Mouse (Mus musculus) B cell, adult 2 months (primary cell): ENCODE measurements around the gene Pcsk6.
"Not testable (repeated sequence)": the region's sequence is repeated elsewhere in the genome, so short reads cannot be mapped to it uniquely, and the experiment has no call there.

Source experiments
- DNase-seq, 2 experiments: peaks; one replicate each; pipeline ENCODE4 v3.0.0; 2022

The Pcsk6 gene

DNA sequence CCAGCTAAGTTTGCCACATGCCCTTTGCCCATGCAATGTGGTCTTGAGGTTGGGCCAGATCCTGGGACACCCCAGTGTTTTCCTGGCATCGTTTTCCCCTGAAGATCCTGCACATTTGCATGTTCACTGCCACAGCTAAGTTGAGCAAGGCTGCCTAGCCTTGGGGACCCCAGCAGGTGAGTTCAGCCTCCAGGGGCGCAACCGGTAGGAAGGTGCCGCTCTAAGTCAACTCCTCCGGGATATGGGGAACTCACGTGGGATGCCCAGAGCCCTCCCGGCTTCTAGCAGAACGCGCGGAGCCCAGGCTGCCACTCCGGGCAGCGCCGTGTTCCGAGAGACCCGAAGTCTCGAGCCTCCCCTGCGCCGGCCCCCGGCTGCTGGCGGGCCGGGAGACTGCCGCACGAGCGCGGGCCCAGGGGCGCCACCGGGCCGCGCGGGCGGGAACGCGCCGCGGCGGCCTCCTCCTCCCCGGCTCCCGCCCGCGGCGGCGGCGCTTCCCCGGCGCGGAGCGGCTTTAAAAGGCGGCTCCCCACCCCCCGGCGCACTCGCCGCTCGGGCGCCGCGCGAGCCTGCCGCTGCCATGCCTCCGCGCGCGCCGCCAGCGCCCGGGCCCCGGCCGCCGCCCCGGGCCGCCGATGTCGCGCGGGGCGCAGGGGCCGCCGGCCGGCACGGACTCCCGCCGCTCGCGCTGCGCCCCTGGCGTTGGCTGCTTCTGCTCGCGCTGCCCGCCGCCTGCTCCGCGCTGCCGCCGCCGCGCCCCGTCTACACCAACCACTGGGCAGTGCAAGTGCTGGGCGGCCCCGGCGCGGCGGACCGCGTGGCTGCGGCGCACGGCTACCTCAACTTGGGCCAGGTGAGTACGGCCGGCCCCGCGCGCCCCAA lies at the start of gene Pcsk6:
Gene Pcsk6, plus strand, starts transcription at position 144 of the 882 bp plus-strand sequence.
- no peak for DNase-seq

DNA sequence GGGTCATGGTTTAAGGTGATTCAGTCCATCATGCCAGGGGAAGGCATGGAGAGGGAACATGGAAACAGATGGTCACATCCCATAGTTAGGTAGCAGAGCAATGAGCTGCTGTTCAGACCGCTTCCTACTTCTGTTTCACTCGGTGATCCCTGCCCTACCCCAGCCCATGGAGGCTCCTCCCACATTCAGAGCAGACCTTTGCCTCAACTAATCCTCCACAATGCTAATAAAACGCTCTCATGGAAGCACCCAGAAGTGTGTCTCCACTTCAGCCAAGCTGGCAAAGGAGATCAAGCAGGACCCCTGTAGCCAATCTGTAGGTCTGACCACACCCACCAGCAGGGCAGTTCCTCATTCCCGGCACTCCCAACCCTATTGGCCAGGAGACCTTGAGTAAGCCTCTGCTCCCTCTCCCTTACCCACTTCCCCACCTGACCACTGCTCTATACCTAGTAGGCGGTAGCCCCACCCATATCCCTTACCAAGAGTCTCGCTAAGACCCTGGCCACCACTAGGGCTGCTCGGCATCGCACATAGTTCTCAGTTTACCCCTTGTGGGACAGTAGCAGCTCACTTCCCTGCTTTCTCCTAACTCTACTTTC lies 47.8 kb upstream of the Pcsk6 start:
- DNase-seq = no peak

DNA sequence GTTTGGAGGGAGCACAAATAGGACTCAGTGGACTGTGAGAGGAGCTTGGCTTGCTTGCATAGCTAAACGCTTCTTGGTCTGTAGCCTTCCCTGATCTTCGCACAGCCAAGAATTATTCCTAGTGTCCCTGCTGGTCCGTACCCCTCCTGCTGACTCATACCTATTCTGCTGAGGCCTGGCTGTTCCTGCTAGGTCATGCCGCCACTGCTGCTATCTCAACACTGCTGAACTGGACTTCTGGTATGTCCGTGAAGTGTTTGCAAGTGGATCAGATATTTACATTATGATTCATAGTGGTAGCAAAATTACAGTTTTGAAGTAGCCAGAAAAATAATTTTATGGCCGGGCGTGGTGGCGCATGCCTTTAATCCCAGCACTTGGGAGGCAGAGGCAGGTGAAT lies 44.0 kb upstream of the Pcsk6 start:
- DNase-seq = no peak

DNA sequence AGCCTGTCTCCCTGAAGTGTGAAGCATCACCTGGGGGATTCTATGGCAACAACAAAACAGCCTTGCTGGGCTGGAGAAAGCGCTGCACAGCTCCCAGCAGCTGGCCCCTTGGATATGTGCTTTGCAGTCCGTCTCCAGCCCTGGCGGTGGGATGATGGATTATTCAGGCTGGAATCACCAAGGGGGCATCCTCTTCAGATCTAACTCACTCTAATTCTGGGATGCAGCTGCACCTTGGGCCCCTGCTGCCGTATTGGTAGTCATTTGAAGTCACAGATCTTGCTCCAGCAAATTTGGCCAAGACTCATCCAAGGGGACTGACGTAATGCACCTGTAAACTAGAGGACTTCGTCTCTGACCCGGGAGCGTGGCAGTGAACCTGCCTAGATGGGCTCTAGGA lies 41.1 kb upstream of the Pcsk6 start:
- no peak for DNase-seq

DNA sequence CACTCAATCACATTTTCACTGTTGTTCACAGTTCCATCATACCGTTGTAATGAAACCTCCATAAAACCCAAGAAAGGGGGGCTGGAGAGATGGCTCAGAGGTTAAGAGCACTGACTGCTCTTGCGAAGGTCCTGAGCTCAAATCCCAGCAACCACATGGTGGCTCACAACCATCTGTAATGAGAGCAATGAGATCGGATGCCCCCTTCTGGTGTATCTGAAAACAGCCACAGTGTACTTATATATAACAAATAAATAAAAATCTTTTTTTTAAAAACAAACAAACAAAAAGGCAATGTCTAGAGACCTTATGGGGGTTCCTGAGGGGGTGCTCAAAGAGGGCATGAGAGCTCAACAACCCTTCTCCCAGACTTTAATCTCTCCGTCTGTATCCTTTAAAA lies 39.6 kb upstream of the Pcsk6 start:
- DNase-seq = not testable (repeated sequence)

DNA sequence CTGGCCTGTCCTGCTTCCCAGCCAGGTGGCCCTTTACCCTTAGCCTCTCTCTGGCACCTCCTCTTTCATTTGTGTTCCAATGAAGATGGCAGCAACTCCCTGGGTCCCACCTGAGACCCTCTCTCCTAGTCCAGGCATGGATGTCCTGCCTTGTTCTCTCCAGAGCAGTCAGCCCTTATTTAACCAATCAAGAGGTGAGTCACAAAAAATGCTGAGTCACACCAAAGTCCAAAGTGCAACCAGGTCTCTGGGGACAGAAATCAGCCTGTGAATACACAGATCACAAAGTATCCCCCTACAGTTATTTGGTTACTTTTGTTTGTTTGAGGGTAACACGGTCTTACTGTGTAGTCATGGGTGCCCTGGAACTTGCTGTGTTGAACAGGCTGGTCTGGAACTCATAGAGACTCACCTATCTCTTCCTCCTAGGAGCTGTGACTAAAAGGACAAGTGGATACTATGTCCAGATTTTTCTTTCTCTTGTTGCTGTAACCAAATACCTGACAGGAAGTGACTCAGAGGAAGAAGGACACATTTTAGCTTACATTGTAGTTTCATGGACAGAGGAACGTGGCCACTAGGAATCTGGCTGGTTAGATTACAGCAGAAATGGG lies 38.9 kb upstream of the Pcsk6 start:
- no peak for DNase-seq

DNA sequence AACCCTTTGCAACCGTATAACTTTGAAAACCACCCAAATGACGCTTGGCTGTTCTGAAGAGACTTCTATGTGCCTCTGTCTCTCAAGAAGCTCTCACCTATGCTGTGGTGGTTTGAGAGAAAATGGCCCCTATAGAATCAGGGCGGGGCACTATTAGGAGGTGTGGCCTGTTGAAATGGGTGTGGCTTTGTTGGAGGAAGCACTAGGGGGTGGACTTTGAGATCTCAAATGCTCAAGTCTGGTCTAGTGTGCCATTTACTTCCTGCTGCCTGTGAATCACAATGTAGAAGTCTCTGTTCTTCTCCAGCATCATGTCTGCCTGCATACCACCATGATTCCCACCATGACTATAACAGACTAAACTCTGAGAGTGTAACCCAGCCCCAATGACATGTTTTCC lies 21.8 kb upstream of the Pcsk6 start:
- DNase-seq = no peak

DNA sequence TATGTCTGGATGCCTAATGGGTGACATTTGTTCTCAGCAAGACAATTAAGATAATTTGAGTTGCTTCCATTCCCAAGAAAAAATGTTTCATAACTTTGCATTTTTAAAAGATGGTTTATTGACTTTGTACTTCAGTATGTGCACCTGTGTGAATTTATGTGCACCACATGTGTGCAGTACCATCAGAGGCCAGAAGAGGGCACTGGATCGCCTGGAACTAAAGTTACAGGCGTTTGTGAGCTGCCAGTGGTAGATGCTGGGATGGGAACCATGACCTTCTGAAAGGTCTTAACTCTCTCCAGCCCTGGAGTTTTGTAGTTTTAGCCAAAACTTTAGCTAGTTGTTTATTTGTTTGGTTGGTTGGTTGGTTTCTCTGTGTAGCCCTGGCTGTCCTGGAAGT lies 18.3 kb upstream of the Pcsk6 start:
- no peak for DNase-seq

DNA sequence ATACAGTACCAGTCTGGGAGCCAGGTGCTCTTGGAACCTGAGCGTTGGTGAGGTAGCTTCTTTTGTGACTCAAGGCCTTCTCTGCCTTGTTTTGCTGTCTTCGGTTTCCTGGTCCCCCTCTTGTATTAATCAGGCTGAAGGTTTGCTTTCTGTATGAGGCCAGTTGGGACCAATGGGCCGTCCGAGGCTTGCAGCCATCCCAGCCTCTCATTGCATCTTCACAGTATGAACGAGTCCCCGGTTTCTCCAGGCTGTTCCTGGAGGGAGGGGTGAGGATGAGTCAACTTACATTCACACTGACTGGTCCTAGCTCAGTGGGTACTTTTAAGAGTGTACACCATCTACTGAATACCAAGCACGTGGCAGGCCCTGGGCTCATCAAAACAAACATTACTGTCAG lies 553 bp upstream of the Pcsk6 start:
- no peak for DNase-seq

DNA sequence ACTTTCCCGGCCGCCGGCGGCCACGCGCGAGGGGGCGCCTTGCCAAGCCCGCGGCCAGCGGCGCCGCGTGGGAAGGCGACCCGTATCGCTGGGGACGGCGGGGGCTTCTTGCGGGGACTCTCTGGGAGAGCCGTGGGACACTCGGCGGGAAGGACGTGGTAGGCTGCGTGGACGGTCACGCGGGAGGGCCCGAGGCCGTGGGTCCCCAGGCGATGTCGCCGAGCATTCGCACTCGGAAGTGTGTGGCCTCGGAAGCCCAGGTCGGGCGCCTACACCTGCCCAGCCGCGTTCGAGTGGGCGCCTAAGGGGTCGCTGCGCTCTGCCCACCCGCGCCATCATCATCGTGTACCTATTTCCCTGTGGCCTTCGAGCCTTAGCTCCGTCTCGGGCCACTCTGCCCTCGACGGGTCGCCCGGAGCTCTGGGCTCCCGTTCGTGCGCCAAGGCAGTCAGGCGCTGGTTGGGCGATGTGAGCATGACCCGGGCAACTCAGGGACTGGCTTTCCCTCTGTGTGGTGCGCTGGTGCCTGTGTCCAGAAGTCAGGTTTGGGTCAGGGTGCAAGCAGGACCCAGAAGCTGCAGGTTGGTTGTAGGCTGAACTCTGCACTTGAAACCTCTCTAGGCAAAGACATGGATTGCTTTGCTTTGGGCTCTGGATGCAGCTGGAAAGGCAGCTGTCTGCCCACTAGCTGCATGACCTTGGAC lies 1.1 kb downstream of the Pcsk6 start:
- DNase-seq = no peak

DNA sequence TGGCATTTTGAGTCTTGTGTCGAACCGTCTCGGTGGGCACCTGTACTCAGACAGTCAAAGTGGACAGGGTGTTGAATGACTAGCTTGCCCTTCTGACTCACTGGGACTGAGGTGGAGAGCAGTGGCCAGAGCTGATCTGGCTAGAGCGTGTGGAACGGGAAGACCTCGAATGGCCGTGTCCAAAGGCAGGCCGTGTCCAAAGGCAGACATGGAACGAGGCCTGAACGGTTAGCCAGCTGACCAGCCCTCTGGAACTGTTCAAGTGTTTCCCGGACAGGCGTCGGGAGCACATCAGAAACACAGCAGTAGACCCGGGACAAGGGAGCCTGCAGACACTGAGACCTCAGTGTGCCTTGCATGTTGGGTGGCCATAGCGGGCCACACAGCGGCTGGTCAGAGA lies 7.6 kb downstream of the Pcsk6 start:
- no peak for DNase-seq

DNA sequence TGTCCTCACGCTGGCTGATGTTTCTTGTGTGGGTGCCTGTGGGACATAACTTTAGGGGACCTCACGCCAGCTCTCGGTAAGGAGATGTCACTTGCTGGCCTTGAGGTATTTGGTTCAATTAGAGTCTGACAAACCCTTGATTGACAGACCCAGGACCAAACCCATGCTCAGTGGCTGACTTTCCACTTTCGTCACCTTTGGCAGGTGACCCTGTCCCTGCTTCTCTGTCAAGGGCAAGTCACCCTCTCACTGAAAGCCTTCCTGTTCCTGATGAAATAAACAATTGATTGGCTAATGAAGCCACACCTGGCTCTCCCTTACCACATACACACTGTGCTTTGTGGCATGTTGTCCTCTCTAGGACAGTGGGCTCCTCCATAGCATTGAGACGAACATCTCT lies 8.3 kb downstream of the Pcsk6 start:
- DNase-seq = no peak

DNA sequence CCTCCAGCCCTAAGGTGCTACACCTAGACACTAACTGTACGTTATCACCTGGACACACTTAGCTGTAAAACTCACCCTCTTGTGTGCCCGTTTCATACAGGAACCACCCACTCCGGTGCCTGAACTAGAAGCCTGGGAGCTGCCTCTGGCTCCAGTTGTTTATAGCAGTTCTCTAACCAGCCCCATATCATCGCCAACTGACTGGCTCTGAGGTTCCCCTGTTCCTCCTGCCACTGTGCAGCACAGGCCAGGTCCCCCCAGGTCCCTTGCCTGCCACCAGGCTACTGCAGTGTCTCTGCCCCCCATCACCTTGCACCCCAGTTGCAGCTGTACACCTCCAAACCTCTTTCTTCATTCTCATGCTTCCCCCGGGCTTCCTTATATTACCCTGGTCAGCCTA lies 8.7 kb downstream of the Pcsk6 start:
- DNase-seq = no peak

DNA sequence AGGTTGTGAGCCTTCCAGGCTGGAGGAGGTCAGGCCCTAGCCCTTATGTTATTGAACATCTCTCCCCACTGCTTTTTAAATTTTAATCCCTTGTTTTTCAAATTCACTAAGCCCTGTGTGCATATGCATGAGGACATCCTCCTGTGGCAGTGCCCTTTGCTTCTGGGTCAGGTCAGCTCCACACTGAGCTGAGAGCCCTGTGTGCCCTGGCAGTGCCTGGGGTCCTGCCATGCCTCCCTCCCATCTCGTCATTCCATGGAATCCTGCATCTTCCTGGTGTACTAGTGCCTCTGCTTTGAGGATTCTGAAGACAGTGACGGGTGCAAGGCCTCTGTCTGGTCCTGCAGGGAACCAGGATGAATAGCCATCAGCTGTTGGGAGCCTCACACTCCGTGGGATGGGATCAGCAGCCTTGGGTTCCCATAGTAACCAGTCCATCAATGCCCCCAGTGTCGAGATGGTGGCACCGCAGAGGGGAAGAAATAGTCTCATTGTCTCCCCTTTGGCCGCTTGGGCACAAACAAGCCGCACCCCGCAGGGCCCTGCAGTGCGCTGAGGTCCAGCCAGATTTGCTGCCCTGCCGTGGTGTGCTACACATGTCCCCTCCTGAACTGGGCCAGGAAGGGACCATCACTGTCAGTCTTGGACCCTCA lies 9.5 kb downstream of the Pcsk6 start:
- DNase-seq = no peak

DNA sequence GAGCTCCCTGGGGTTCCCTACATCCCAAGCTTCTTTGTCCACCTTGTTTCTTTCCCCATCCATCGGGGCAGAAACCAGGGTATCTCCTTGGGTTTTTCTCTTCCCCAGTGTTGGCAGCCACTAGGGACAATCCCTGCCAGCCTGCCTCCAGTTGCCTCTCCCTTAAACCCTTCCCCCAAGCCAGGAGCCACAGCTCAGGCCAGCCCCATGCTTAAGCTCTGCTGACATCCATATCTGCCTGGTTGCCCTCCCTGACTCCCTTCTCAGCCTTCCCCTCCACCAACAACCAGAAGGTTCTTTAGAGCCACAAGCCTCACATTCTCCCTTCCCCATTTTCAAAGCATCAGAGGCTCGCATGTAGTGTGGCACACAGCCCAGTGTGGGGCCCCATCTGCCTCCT lies 10.3 kb downstream of the Pcsk6 start:
- no peak for DNase-seq

DNA sequence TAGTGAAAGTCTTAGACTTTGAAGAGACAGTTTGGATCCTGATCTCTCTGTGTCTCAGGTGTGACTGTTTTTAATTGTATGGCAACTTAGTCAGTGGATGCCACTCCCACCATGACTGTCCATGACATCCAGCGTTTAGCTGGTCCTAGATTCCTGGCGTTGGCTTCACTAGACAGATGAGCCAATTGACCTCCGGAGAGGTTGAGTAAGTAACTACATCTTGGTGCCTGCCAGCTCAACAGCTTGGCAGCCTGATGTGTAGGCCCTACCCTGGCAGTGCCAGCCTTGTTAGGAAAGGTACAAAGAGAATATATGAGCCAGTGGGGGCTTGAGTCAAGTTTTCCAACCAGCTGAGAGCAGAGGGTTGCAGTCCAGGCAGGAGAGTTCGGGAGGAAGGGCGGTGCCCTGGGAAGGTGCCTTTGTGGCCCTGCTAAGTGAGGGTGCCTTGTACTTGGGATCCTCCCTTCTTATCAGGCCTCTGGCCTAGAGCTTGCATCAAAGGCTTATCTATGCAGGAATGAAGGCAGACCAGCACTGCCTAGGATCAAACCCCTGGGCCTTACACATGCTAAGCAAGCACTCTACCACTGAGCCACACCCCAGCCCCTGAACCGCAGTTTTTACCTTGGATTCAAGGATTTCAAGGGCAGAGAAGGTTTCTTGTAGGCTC lies 11.8 kb downstream of the Pcsk6 start:
- DNase-seq = no peak

DNA sequence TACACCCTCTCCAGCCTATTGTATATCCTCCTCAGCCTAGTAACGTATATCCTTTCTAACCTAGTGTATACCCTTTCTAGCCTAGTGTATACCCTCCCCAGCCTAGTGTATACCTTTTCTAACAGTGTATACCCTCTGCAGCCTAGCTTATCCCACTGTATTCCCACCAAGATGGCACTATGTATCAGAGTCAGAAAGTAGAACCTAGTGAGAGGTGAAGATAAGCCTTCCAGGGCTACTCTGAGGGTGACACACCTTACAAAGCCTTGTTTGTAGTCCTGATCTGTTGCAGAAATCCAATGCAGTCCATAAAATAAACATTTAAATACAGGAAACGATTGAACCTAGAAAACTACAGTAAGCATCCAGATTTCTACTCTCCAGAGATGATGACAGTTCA lies 12.4 kb downstream of the Pcsk6 start:
- DNase-seq = no peak

DNA sequence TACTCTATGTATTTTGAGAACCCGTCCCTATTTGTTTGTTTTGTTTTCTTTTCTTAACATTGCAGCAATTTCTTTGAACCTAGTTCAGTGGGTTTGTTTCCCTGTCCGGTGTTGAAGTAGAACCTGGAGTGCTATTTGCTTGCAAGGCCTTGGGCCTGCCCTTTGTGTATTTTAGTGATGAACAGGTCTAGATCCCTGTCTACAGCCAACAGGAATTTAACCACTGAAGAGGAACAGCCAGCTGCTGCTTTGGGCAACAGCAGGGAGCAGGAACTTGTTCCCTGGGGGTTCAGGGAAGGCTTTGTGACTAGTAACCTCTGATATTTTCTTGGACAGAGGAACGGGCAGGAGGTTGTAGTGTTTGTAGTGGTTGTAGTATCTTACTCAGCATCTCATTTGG lies 15.1 kb downstream of the Pcsk6 start:
- DNase-seq = no peak

DNA sequence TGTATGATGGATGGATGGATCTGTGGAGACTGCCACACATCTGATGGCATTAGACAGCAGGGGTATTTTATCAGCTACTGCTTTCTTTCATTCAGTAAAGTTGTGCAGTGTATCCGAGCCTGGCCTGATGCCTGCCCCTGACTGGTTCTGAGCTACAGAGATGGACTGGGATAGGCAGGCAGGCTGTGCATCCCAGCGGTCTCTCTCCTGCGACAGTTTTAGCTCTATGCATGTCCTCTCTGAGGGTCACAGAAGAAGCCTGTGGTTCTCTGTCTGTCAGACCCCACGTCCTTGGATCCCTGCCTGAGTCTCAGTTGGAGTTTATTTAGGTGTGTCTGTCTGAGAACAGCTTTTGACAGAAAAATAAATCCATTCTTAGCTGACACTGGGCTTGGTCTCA lies 16.7 kb downstream of the Pcsk6 start:
- DNase-seq = no peak

DNA sequence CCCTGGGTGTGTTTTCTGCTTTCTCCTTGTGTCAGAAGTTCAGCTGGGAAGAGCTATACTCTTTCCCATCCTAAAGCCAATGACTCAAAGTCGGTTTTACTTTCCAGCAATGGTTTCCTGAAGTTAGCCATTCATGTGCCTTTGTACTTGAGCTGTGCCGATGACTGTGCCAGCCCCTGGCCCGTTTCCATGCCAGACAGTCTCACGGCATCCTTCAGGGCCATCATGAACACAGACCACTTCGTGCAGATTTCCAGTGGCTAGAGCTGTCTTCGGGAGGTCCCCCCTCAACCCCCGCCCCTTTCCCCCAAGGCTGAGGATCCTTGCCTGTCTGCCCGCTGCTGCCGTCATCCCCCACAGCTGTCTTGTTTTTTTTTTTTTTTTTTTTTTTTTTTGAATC lies 17.8 kb downstream of the Pcsk6 start:
- no peak for DNase-seq

DNA sequence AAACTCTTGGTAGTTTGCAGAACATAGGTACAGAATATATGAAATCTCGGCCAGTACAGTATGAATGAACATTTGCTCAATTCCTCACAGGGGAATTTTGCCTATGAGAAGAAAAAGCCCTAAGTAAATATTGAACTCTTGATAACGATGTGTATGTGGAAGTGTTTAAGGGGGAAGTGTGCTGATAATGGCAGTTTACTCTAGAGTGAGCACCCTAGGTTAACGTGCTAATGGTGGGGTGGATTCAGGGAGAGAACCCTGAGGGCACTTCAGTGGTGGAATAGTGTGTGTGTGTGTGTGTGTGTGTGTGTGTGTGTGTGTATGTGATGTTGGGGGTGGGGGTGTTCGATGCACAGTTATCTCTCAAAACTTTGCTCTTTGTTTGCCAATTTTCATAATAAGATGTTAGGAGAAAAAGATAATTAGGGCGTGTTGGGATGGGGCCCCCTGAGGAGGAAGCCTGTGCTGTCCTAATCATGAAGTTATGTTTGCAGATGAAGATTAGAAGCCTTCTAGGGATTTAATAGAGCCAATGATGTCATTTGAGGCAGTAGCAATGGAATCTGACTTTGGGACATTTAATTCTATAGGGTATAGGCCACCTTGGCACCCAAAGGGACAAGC lies 19.2 kb downstream of the Pcsk6 start:
- no peak for DNase-seq

DNA sequence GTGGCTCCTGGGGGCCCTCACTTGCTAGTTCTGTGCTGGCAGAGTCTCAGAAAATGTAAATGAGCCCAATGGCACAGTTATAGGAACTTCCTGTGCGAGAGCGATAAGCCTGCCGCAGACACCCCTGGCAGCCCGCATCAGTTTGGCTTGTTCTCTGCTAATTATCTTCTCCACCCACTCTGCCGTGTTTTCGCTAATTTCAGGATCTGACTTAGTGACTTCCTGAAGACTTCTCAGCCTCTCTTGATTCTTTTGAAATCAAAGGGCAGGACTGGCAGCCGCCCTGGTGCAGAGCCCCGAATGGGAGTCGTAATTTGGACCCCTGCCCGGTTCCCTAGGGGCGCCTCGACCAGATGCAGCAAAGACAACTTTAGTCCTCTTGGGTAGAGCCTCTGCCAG lies 19.8 kb downstream of the Pcsk6 start:
- DNase-seq = no peak
